ENCODE assay signal across 9 mouse cellular contexts in genomic region chr10:59897511-59897910, GRCm38 (mm10). TPM values are rescaled to one million over a fixed set of nuclear protein-coding genes. Genes with fewer than 3 reads are reported as not detected.
DNase-seq lines count a peak whose midpoint lies in the region; ATAC-seq lines count a peak whose summit lies in the region.
"Had no signal": no experiment of that assay in that cellular context is flagged by ENCODE, and none has a peak within 500 bp of the region (broad histone marks: within the 10 kb centered on the region; RNA-seq: fewer than 3 reads in every experiment).

No protein-coding gene starts in this region.

- no peak overlapping the region for H3K4me2 ChIP-seq in heart, embryonic 13.5 days
- H3K4me2 ChIP-seq in midbrain, embryonic 15.5 days = peak overlapping the region; percentile 35

- DNase-seq in heart, adult 9 months (ENCODE audit: low spot score in 2 of 2) = no peak
- peak; percentile 96 for DNase-seq in brain, adult 2 months (ENCODE audit: low read depth, low spot score)
- peak; percentile 77 to 91 for DNase-seq in frontal cortex, postnatal 36 days (ENCODE audit: low spot score in 2 of 2)
- DNase-seq in left cerebral cortex, adult 18-20 months (ENCODE audit: low spot score in 2 of 2) = peak; percentile 70 to 84
- peak; percentile 58 for DNase-seq in thymus, postnatal 4 days
- DNase-seq in gastrocnemius, postnatal 36 days = no peak

- H3K36me3 ChIP-seq in heart, embryonic 13.5 days = peaks cover 62% of the 10 kb centered on the region
- H3K36me3 ChIP-seq in midbrain, embryonic 15.5 days (replicated peaks) = 0 out of 2 replicates have a peak, but pooled peaks cover 7% of the 10 kb centered on the region

- no peaks in the 10 kb centered on the region for H3K9me3 ChIP-seq in heart, embryonic 13.5 days
- no peaks in the 10 kb centered on the region for H3K9me3 ChIP-seq in midbrain, embryonic 15.5 days

- peaks cover 66% of the 10 kb centered on the region for H3K4me1 ChIP-seq in heart, embryonic 13.5 days
- peaks cover 69% of the 10 kb centered on the region for H3K4me1 ChIP-seq in midbrain, embryonic 15.5 days

- peak overlapping the region; percentile 22; the same call in 1 of the 2 replicates for H3K27ac ChIP-seq in heart, embryonic 13.5 days (replicated peaks)
- H3K27ac ChIP-seq in midbrain, embryonic 15.5 days = peak overlapping the region; percentile 97

- H3K27me3 ChIP-seq in heart, embryonic 13.5 days (replicated peaks) = no peaks in the 10 kb centered on the region
- H3K27me3 ChIP-seq in midbrain, embryonic 15.5 days (replicated peaks) = no peaks in the 10 kb centered on the region

- 71% methylated on average over 5 of the region's 5 CpGs for WGBS in heart, embryonic 13.5 days
- WGBS in midbrain, embryonic 15.5 days = 4% methylated on average over 5 of the region's 5 CpGs

- intact Hi-C loops in gastrocnemius, postnatal 36 days (cut with DNase I) = no loop called here

- no peak for ATAC-seq in heart, embryonic 13.5 days (ENCODE audit: extremely low read depth, insufficient number of reproducible peaks, low FRiP score, low TSS enrichment)
- ATAC-seq in midbrain, embryonic 15.5 days (replicated peaks) = peak; percentile 7

- no peak overlapping the region for H3K9ac ChIP-seq in heart, embryonic 13.5 days
- H3K9ac ChIP-seq in midbrain, embryonic 15.5 days = 0 out of 2 replicates have a peak overlapping the region, but pooled peaks have one; percentile 21
- H3K9ac ChIP-seq: liver, embryonic 14.5 days had no signal

- no peak overlapping the region for H3K4me3 ChIP-seq in heart, embryonic 13.5 days
- no peak overlapping the region for H3K4me3 ChIP-seq in midbrain, embryonic 15.5 days

RNA-seq across cellular contexts. Expression of gene Dnajb12, which starts 18.2 kb away (rescaled TPM):
- polyA plus RNA-seq in heart, embryonic 13.5 days (2015; fragmentation: Nextera tagmentation; extraction: Ambion mirVana) = 22.9 and 23.7 TPM in 2 replicates
- total RNA-seq in left cerebral cortex, adult 18-20 months (2021) = 10 to 100 TPM; 47.3 to 49.6 TPM
- polyA plus RNA-seq in midbrain, embryonic 15.5 days (2015; fragmentation: Nextera tagmentation; extraction: Ambion mirVana) = 18.0 TPM in 2 replicates
- total RNA-seq in gastrocnemius, postnatal 36 days (2021) = 10 to 100 TPM; 54.7 to 61.2 TPM

RNA-seq across cellular contexts. Expression of gene Ddit4, which starts 54.1 kb away (rescaled TPM):
- polyA plus RNA-seq in heart, embryonic 13.5 days (2015; fragmentation: Nextera tagmentation; extraction: Ambion mirVana) = 19.7 and 24.5 TPM in 2 replicates
- 10 to 100 TPM; 35.8 to 41.3 TPM for total RNA-seq in left cerebral cortex, adult 18-20 months (2021)
- 52.6 and 59.4 TPM in 2 replicates for polyA plus RNA-seq in midbrain, embryonic 15.5 days (2015; fragmentation: Nextera tagmentation; extraction: Ambion mirVana)
- total RNA-seq in gastrocnemius, postnatal 36 days (2021) = 10 to 100 TPM; 18.2 to 39.3 TPM

Comparison
In these comparisons a context has a peak if more than half of its experiments do, and no peak if none do; other contexts are left out.
1. DNase-seq: peak in brain, adult 2 months (single experiment), frontal cortex, postnatal 36 days (2 of 2), left cerebral cortex, adult 18-20 months (2 of 2) and thymus, postnatal 4 days (single experiment); none in heart, adult 9 months (0 of 2) and gastrocnemius, postnatal 36 days (0 of 2).